25 mouse cellular contexts compared by ENCODE assay signal in the genomic region with DNA sequence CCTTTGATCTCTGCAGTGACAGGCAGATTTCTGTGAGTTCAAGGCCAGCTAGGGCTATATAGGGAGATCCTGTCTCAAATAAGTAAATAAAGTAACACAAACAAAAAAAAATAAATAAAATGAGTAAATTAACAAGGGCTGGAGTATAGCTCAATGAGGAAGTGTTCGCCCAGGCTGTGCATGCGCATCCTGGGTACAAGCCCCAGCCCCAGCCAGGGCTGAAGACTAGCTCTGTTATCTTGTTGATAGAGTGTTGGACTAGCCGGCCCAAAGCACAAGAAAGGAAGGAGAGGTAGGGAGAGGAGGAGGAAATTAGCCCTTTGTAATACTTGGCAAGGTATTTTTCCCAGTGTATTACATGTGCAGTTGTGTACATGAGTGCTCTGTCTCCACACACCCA. TPM values are rescaled to one million over a fixed set of nuclear protein-coding genes. Genes with fewer than 3 reads are reported as not detected.
"Had no signal": no experiment of that assay in that cellular context is flagged by ENCODE, and none has a peak within 500 bp of the region (broad histone marks: within the 10 kb centered on the region; RNA-seq: fewer than 3 reads in every experiment).

No protein-coding gene starts in this region.

- H3K4me3 ChIP-seq: gastrocnemius, adult 2 months; heart, embryonic 10.5 days; heart, embryonic 12.5 days; hindbrain, embryonic 10.5 days; hindbrain, embryonic 12.5 days; intestine, embryonic 15.5 days; layer of hippocampus, adult 2 months; left cerebral cortex, adult 2 months; limb, embryonic 10.5 days; limb, embryonic 12.5 days; liver, embryonic 13.5 days had no signal

- H3K9ac ChIP-seq: heart, embryonic 12.5 days; hindbrain, embryonic 12.5 days; hindbrain, embryonic 14.5 days; intestine, embryonic 15.5 days; limb, embryonic 12.5 days; liver, embryonic 13.5 days had no signal

- H3K27me3 ChIP-seq: heart, embryonic 12.5 days; hindbrain, embryonic 12.5 days; intestine, embryonic 15.5 days; limb, embryonic 12.5 days; liver, embryonic 13.5 days had no signal

- H3K27ac ChIP-seq: gastrocnemius, adult 2 months; heart, embryonic 10.5 days; hindbrain, embryonic 10.5 days; hindbrain, embryonic 12.5 days; hindbrain, embryonic 14.5 days; intestine, embryonic 15.5 days; layer of hippocampus, adult 2 months; left cerebral cortex, adult 2 months; limb, embryonic 10.5 days; limb, embryonic 12.5 days; liver, embryonic 13.5 days had no signal

- H3K4me1 ChIP-seq: heart, embryonic 12.5 days; hindbrain, embryonic 10.5 days; hindbrain, embryonic 12.5 days; intestine, embryonic 15.5 days; limb, embryonic 10.5 days had no signal

- DNase-seq: gastrocnemius, adult 2 months; gastrocnemius, postnatal 10 days; gastrocnemius, postnatal 25 days; heart, adult 18-20 months; heart, postnatal 10 days; heart, postnatal 4 days; kidney, adult 18-20 months; kidney, adult 8-10 months; kidney, postnatal 10 days; kidney, postnatal 4 days; liver, embryonic 13.5 days had no signal

- H3K4me2 ChIP-seq: heart, embryonic 12.5 days; hindbrain, embryonic 12.5 days; hindbrain, embryonic 14.5 days; intestine, embryonic 15.5 days; limb, embryonic 12.5 days; liver, embryonic 13.5 days had no signal

- ATAC-seq: hindbrain, embryonic 16.5 days; inflammation-experienced regulatory T-cells, adult 6 months; intestine, postnatal 0 days had no signal

- H3K9me3 ChIP-seq: heart, embryonic 10.5 days; heart, embryonic 12.5 days; hindbrain, embryonic 10.5 days; hindbrain, embryonic 12.5 days; intestine, embryonic 15.5 days; limb, embryonic 10.5 days; limb, embryonic 12.5 days; liver, embryonic 13.5 days had no signal

RNA-seq across cellular contexts. Expression of gene Zmynd15, which starts 15.3 kb away (rescaled TPM):
- total RNA-seq: granulocyte monocyte progenitor cell, adult 5-6 weeks had no signal
- polyA plus RNA-seq: inflammation-experienced regulatory T-cells, adult 6 months had no signal

RNA-seq across cellular contexts. Expression of gene Cxcl16, which starts 15.8 kb away (rescaled TPM):
- total RNA-seq: granulocyte monocyte progenitor cell, adult 5-6 weeks had no signal
